Mouse (Mus musculus): Measurements from ENCODE around the gene Upp2. TPM values are rescaled to one million over a fixed set of nuclear protein-coding genes. Genes with fewer than 3 reads are reported as not detected.

Gene Upp2
- polyA plus RNA-seq, 1 experiment from 2014 or later = 7.5 TPM

DNA sequence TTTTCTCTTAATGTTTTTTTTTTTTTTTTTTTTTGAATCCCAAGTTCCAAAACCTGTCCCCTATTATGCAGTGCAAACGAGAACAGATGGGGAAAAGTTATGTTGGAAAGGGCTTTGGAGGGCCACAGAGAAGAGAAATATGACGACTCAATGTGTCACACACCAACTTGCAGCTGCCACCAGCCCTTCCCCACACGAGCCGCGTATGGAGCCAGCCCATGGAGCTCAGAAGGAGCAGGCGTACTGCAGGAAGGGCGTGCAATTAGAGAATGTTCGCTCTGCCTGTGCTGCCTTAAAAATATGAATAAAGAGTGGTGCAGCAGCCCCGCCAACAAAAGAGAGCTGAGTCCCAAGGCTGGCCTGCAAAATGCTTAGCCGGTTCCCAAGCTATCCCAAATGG, 19.2 kb downstream of the Upp2 start:
- no peak overlapping the region for H3K9ac ChIP-seq
- WGBS = 69% methylated on average over 10 of the region's 10 CpGs
- ATAC-seq (replicated peaks; ENCODE audit: insufficient number of reproducible peaks, insufficient read depth, low FRiP score, low read depth) = no peak
- no peak overlapping the region for H3K4me3 ChIP-seq
- no peak overlapping the region for H3K27ac ChIP-seq
- H3K9me3 ChIP-seq (replicated peaks) = no peaks in the 10 kb centered on the region
- H3K4me1 ChIP-seq (replicated peaks) = peaks cover 10% of the 10 kb centered on the region
- no peaks in the 10 kb centered on the region for H3K27me3 ChIP-seq
- H3K4me2 ChIP-seq = no peak overlapping the region
- H3K36me3 ChIP-seq = no peaks in the 10 kb centered on the region

DNA sequence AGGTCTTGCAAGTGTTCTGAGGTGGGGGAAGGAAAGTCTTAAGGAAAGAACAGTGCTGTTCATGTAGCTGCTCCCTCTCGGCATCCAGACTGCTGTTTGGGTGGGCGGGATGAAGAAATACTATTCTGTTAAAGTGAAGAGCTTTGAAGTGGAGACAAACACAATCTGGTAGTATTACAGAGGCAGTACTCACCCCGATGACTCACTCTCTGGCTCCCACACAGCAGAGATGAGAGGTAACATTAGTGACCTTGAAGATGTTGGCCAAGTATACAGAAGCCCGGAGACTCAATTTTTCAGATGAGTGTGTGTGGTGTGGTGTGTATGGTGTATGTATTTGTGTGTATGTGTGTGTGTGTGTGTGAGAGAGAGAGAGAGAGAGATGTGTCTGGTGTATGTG, 22.5 kb downstream of the Upp2 start:
- H3K9me3 ChIP-seq (replicated peaks) = no peaks in the 10 kb centered on the region
- no peaks in the 10 kb centered on the region for H3K36me3 ChIP-seq
- H3K4me1 ChIP-seq (replicated peaks) = peaks cover 14% of the 10 kb centered on the region
- ATAC-seq (replicated peaks; ENCODE audit: insufficient number of reproducible peaks, insufficient read depth, low FRiP score, low read depth) = no peak; the same call in 1 of the 2 replicates
- no peak overlapping the region for H3K4me3 ChIP-seq
- H3K27me3 ChIP-seq = no peaks in the 10 kb centered on the region
- 41% methylated on average over 4 of the region's 4 CpGs for WGBS
- no peak overlapping the region for H3K27ac ChIP-seq
- H3K9ac ChIP-seq = no peak overlapping the region
- H3K4me2 ChIP-seq = no peak overlapping the region

DNA sequence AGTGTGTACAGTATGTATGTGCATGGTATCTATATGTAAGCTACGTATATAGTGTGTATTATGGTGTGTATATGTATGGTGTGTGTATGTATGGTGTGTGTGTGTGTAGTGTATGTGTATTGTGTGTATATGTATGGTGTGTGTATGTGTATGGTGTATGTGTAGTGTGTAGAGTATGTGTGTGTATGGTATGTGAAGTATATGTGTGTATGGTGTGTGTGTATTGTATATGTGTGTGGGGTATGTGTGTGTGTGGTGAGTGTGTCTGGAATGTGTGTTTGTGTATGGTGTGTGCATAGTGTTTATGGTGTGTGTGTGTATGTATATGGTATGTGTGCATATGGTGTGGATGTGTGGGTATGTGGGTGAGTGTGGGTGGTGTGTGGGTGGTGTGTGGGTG, 23.0 kb downstream of the Upp2 start:
- 95% methylated on average over 1 of the region's 1 CpGs for WGBS
- Histone ChIP-seq H3K9me3 (replicated peaks) (no peaks in the 10 kb centered on the region), H3K4me3 (no peak overlapping the region), H3K27me3 (no peaks in the 10 kb centered on the region), H3K9ac (no peak overlapping the region), H3K4me2 (no peak overlapping the region), H3K27ac (no peak overlapping the region), H3K4me1 (replicated peaks) (peaks cover 16% of the 10 kb centered on the region), H3K36me3 (no peaks in the 10 kb centered on the region)
- no peak for ATAC-seq (replicated peaks; ENCODE audit: insufficient number of reproducible peaks, insufficient read depth, low FRiP score, low read depth)

DNA sequence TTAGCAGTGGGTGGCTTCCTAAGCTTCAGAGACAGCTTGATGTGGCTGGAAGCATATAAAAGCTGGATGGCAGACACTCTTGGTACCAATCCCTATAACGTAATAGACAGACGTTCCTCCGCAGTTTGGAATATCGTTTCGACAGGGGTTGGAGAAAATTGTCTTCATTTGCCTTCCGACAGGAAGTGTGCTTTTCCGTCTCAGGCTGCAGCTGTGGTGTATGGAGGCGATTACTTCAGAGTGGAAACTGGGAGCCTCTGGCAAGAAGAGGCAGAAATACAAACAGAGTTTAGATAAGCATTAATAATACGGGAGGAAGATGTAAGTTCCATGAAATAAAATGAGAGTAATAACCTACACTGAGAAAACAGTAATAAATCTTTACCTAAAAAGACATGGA, 28.3 kb downstream of the Upp2 start:
- Histone ChIP-seq H3K4me1 (replicated peaks) (peaks cover 7% of the 10 kb centered on the region; the same call in 1 of the 2 replicates), H3K36me3 (no peaks in the 10 kb centered on the region), H3K9ac (no peak overlapping the region), H3K4me2 (0 out of 2 replicates have a peak overlapping the region, but pooled peaks have one; percentile 16), H3K9me3 (replicated peaks) (no peaks in the 10 kb centered on the region), H3K4me3 (no peak overlapping the region), H3K27ac (peak overlapping the region; percentile 57), H3K27me3 (no peaks in the 10 kb centered on the region)
- 46% methylated on average over 9 of the region's 9 CpGs for WGBS
- no peak for ATAC-seq (replicated peaks; ENCODE audit: insufficient number of reproducible peaks, insufficient read depth, low FRiP score, low read depth)

DNA sequence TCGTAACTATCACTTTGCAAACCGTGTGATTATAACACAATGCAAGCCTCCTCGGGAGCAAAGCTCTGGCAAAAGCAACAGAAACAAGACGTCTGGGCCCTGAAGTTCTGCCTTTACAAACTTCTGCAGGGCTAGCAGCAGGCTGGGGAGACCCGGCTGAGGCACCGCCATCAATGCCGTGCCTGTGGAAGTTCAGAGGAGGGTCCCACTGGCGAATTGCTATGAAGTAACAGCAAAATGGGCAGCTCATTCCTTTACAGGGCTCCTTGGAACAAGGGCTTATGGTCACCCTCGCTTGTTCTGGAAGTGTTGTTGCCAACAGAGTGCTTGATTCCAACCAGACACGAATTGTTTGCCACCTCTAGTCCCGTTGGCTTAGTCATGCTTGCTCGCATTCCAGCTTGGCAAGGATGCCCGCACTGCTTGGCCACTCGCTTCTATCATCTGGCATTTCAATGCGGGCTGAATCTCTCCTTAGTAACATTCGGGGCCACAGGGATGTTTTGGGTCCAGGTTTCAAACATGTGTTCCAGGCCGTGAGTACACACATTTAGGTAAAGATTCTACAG, 29.8 kb downstream of the Upp2 start:
- no peak for ATAC-seq (replicated peaks; ENCODE audit: insufficient number of reproducible peaks, insufficient read depth, low FRiP score, low read depth)
- H3K4me1 ChIP-seq (replicated peaks) = peaks cover 7% of the 10 kb centered on the region; the same call in 1 of the 2 replicates
- H3K9me3 ChIP-seq (replicated peaks) = no peaks in the 10 kb centered on the region
- H3K27ac ChIP-seq = no peak overlapping the region
- no peaks in the 10 kb centered on the region for H3K36me3 ChIP-seq
- H3K4me3 ChIP-seq = no peak overlapping the region
- no peaks in the 10 kb centered on the region for H3K27me3 ChIP-seq
- WGBS = 82% methylated on average over 17 of the region's 17 CpGs
- no peak overlapping the region for H3K9ac ChIP-seq
- H3K4me2 ChIP-seq = no peak overlapping the region

DNA sequence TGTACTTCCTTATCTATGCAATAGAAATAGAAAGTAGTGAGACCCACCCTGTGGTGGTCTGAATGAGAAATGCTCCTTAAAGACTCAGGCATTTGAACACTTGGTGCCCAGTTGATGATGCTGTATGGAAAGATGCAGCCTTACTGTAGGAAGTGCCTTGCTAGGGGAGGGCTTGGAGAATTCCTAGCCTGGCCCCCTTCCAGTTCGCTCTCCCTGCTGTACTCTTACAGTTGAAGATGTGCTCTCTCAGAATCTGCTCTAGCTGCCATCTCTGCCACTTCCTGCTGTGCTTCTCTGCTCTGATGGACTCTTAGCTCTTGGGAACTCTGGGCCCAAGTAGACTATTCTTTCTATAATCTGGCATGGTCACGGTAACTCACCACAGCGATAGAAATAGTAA, 30.5 kb downstream of the Upp2 start:
- Histone ChIP-seq H3K9me3 (replicated peaks) (no peaks in the 10 kb centered on the region), H3K27me3 (no peaks in the 10 kb centered on the region), H3K9ac (no peak overlapping the region), H3K4me3 (no peak overlapping the region), H3K27ac (no peak overlapping the region), H3K36me3 (no peaks in the 10 kb centered on the region), H3K4me1 (replicated peaks) (peaks cover 7% of the 10 kb centered on the region; the same call in 1 of the 2 replicates), H3K4me2 (no peak overlapping the region)
- 86% methylated on average over 3 of the region's 3 CpGs for WGBS
- no peak for ATAC-seq (replicated peaks; ENCODE audit: insufficient number of reproducible peaks, insufficient read depth, low FRiP score, low read depth)

DNA sequence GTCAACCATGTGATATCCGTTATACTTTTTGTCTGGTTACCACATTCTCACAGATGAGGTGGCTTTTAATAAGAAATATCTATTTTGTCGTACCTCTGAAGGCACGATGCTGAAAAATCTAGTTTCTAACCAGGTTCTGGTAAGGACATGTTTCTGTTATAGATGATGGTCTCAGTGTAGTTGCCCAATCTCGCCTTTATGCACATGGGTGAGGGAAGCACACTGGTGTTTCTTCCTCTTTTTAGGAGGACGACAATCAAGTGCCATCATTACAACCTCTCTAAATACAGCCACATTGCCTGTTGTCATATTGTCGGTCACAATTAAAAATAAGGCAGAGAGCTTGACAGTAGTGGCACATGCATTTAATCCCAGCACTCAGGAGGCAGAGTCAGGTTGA, 32.5 kb downstream of the Upp2 start:
- no peaks in the 10 kb centered on the region for H3K9me3 ChIP-seq (replicated peaks)
- no peak overlapping the region for H3K27ac ChIP-seq
- no peak for ATAC-seq (replicated peaks; ENCODE audit: insufficient number of reproducible peaks, insufficient read depth, low FRiP score, low read depth)
- H3K4me1 ChIP-seq (replicated peaks) = 0 out of 2 replicates have a peak, but pooled peaks cover 2% of the 10 kb centered on the region
- no peak overlapping the region for H3K4me2 ChIP-seq
- no peak overlapping the region for H3K9ac ChIP-seq
- no peaks in the 10 kb centered on the region for H3K36me3 ChIP-seq
- 84% methylated on average over 6 of the region's 6 CpGs for WGBS
- no peaks in the 10 kb centered on the region for H3K27me3 ChIP-seq
- H3K4me3 ChIP-seq = no peak overlapping the region

DNA sequence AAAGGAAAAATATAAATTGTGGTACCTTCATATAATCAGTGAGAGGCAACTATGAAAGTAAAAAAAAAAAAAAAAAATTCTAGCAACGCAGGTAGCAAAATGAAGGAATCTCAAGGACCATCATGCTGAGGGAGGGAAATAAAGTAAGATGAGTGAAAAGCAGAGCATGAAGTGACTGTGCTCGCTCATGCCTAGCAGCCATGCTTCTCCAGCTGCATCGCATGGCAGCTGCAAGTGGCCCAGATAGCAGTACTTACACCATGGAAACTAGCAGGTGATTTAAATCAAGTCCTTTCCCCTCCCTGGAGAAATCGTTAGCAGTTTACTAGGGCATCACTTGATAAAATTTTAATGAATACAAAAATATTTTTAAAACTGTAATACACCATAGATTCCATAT, 34.3 kb downstream of the Upp2 start:
- H3K4me3 ChIP-seq = no peak overlapping the region
- ATAC-seq (replicated peaks; ENCODE audit: insufficient number of reproducible peaks, insufficient read depth, low FRiP score, low read depth) = no peak
- no peak overlapping the region for H3K27ac ChIP-seq
- no peak overlapping the region for H3K9ac ChIP-seq
- H3K4me2 ChIP-seq = no peak overlapping the region
- H3K9me3 ChIP-seq (replicated peaks) = no peaks in the 10 kb centered on the region
- H3K36me3 ChIP-seq = no peaks in the 10 kb centered on the region
- H3K27me3 ChIP-seq = no peaks in the 10 kb centered on the region
- no peaks in the 10 kb centered on the region for H3K4me1 ChIP-seq (replicated peaks)
- 79% methylated on average over 4 of the region's 4 CpGs for WGBS

DNA sequence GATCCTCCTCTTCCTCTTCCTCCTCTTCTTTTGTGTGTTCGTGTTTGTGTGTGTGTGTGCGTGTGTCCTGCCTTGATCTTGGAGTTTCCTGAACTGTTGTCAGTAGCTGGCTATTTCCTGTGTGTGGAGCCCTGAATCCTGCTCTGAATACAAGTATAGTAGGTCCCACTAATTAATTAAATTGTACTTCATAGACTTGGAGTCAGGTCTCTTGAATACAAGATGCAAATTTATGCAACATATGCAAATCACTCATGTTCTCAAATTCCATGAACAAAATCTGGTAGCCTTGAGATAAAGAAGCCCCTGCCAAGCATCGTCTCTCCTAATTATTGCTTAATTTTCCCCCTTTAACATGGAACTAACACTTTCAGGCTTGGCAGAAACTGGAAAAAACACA, 36.3 kb downstream of the Upp2 start:
- Histone ChIP-seq H3K27ac (no peak overlapping the region), H3K36me3 (no peaks in the 10 kb centered on the region), H3K9ac (no peak overlapping the region), H3K4me1 (replicated peaks) (no peaks in the 10 kb centered on the region), H3K4me2 (no peak overlapping the region), H3K9me3 (replicated peaks) (no peaks in the 10 kb centered on the region), H3K4me3 (no peak overlapping the region), H3K27me3 (no peaks in the 10 kb centered on the region)
- 78% methylated on average over 3 of the region's 3 CpGs for WGBS
- ATAC-seq (replicated peaks; ENCODE audit: insufficient number of reproducible peaks, insufficient read depth, low FRiP score, low read depth) = no peak

DNA sequence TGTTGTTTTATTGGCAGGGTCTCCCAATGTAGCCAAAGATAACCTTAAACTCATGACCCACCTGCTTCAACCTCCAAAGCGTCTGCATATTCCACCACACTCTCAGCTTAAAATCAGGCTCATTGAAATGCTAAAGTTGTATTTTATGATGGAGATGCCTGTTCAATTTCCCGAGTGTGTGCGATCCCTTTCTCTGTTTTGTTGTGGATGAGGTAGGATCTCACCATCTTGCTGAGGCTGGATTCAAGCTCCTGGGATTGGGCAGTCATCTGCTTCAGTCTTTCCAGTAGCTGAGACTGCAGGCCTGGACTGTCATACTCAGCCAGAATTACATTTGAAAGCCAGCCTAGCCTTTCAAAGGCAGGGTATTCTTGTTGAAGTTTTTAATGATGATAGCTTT, 37.7 kb downstream of the Upp2 start:
- Histone ChIP-seq H3K4me2 (no peak overlapping the region), H3K4me3 (no peak overlapping the region), H3K9ac (no peak overlapping the region), H3K27me3 (no peaks in the 10 kb centered on the region), H3K9me3 (replicated peaks) (no peaks in the 10 kb centered on the region), H3K27ac (no peak overlapping the region), H3K36me3 (no peaks in the 10 kb centered on the region), H3K4me1 (replicated peaks) (no peaks in the 10 kb centered on the region)
- no peak for ATAC-seq (replicated peaks; ENCODE audit: insufficient number of reproducible peaks, insufficient read depth, low FRiP score, low read depth)
- WGBS = 84% methylated on average over 3 of the region's 3 CpGs

DNA sequence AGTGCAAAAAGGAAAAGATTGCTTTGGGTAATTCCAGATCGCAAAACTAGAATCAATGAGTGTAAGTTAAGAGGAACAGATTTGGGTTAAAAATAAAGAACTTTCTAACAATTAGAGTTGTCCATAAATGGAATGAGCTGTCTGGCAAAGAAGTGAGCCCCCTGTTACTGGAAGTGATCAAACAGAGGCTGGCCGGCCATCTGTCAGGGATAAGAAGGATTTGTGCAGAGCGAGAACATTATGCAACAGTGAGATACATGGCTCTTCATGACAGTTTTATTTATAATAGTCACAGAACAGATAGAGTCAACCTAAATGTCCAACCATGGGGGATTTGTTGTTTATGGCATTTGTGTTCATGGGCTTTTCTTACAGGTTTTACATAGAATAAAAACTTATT, 46.6 kb downstream of the Upp2 start:
- 83% methylated on average over 3 of the region's 3 CpGs for WGBS
- ATAC-seq (replicated peaks; ENCODE audit: insufficient number of reproducible peaks, insufficient read depth, low FRiP score, low read depth) = no peak
- Histone ChIP-seq H3K9me3 (replicated peaks) (no peaks in the 10 kb centered on the region), H3K27me3 (no peaks in the 10 kb centered on the region), H3K4me1 (replicated peaks) (no peaks in the 10 kb centered on the region), H3K36me3 (no peaks in the 10 kb centered on the region), H3K27ac (no peak overlapping the region), H3K9ac (no peak overlapping the region), H3K4me2 (no peak overlapping the region), H3K4me3 (no peak overlapping the region)

DNA sequence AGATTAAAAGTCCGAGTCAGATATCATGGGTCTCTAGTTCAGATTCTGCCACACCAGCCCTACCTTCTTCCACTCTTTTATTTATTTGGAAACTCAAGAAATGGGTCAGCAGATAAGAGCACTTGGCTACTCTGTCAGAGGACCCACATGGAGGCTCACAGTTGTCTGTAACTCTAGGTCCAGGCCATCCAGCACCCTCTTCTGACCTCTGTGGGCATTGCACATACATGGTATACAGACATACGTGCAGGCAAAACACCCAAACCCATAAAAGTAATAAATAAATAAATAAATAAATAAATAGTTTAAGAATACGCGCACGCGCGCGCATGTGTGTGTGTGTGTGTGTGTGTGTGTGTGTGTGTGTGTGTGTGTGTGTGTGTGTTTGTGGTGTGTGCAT, 47.8 kb downstream of the Upp2 start:
- no peak overlapping the region for H3K4me2 ChIP-seq
- 95% methylated on average over 8 of the region's 8 CpGs for WGBS

More for the DNA sequence above, 47.8 kb downstream of the Upp2 start:
- H3K4me3 ChIP-seq = no peak overlapping the region
- H3K4me1 ChIP-seq (replicated peaks) = no peaks in the 10 kb centered on the region
- H3K27me3 ChIP-seq = no peaks in the 10 kb centered on the region
- H3K9me3 ChIP-seq (replicated peaks) = no peaks in the 10 kb centered on the region
- no peak overlapping the region for H3K27ac ChIP-seq
- no peak for ATAC-seq (replicated peaks; ENCODE audit: insufficient number of reproducible peaks, insufficient read depth, low FRiP score, low read depth)
- H3K9ac ChIP-seq = no peak overlapping the region
- H3K36me3 ChIP-seq = no peaks in the 10 kb centered on the region

Measured in heart, embryonic 15.5 days (tissue).